Comparison of ENCODE assay signal across 15 mouse cellular contexts in genomic region chr12:12578278-12578677, GRCm38 (mm10).
DNase-seq lines count a peak whose midpoint lies in the region; ATAC-seq and TF ChIP-seq lines count a peak whose summit lies in the region.
"Had no signal": no experiment of that assay in that cellular context is flagged by ENCODE, and none has a peak within 500 bp of the region (broad histone marks: within the 10 kb centered on the region; RNA-seq: fewer than 3 reads in every experiment).

No protein-coding gene starts in this region.

- no peak for TF ChIP-seq POLR2A in kidney, adult 2 months (IDR thresholded peaks at IDR 0.05; ENCODE audit: low read depth, low read length)

- WGBS in heart, embryonic 13.5 days = 46% methylated on average over 7 of the region's 7 CpGs
- WGBS in kidney, adult 2 months = 45% methylated on average over 7 of the region's 7 CpGs

- H3K9me3 ChIP-seq in heart, embryonic 13.5 days = no peaks in the 10 kb centered on the region
- H3K9me3 ChIP-seq: hindbrain, embryonic 13.5 days had no signal

- no peak for ATAC-seq in heart, embryonic 13.5 days (ENCODE audit: extremely low read depth, insufficient number of reproducible peaks, low FRiP score, low TSS enrichment)

- peaks cover 29% of the 10 kb centered on the region for H3K4me1 ChIP-seq in heart, embryonic 13.5 days
- H3K4me1 ChIP-seq in kidney, adult 2 months (ENCODE audit: control insufficient read depth, insufficient read depth, low read length) = no peaks in the 10 kb centered on the region

- H3K27ac ChIP-seq in heart, embryonic 13.5 days (replicated peaks) = no peak overlapping the region; the same call in 1 of the 2 replicates
- no peak overlapping the region for H3K27ac ChIP-seq in kidney, adult 2 months (ENCODE audit: insufficient read depth, low read depth, low read length)
- H3K27ac ChIP-seq: hindbrain, embryonic 13.5 days had no signal

- peak overlapping the region; percentile 13; the same call in 1 of the 2 replicates for H3K4me3 ChIP-seq in heart, embryonic 13.5 days
- H3K4me3 ChIP-seq in kidney, adult 2 months (ENCODE audit: insufficient read depth, low read depth, low read length) = no peak overlapping the region
- H3K4me3 ChIP-seq: hindbrain, embryonic 13.5 days had no signal

- peak overlapping the region; percentile 22; the same call in 1 of the 2 replicates for H3K4me2 ChIP-seq in heart, embryonic 13.5 days
- H3K4me2 ChIP-seq: heart, embryonic 11.5 days; hindbrain, embryonic 13.5 days had no signal

- H3K9ac ChIP-seq in heart, embryonic 13.5 days = no peak overlapping the region
- H3K9ac ChIP-seq: hindbrain, embryonic 13.5 days had no signal

- H3K27me3 ChIP-seq in heart, embryonic 13.5 days (replicated peaks) = no peaks in the 10 kb centered on the region
- no peaks in the 10 kb centered on the region for H3K27me3 ChIP-seq in kidney, adult 2 months (replicated peaks; ENCODE audit: control insufficient read depth, insufficient read depth, low read length)
- H3K27me3 ChIP-seq: hindbrain, embryonic 13.5 days had no signal

- no peak for TF ChIP-seq CTCF in kidney, adult 2 months (conservative IDR thresholded peaks at IDR 0.05; ENCODE audit: insufficient read depth, insufficient read length, low read depth, low read length)

- no peak for DNase-seq in heart, adult 11 months
- peak; percentile 6 to 42 for DNase-seq in left cerebral cortex, postnatal 25 days (ENCODE audit: low spot score in 2 of 2)
- DNase-seq in left cerebral cortex, adult 11 months (ENCODE audit: low spot score) = no peak
- DNase-seq in right cerebral cortex, adult 2 months (ENCODE audit: low spot score in 2 of 2) = peak; percentile 7 to 27
- DNase-seq in right cerebral cortex, postnatal 25 days = no peak
- DNase-seq in right cerebral cortex, postnatal 4 days = peak; percentile 7
- DNase-seq in kidney, adult 2 months = no peak
- DNase-seq: adrenal gland, postnatal 14 days; cerebellum, postnatal 25 days; kidney, adult 9 months; thymus, postnatal 25 days had no signal

- intact Hi-C loops in left cerebral cortex, postnatal 25 days (cut with DNase I) = no loop called here

- no peaks in the 10 kb centered on the region for H3K36me3 ChIP-seq in heart, embryonic 13.5 days
- H3K36me3 ChIP-seq in kidney, adult 2 months (ENCODE audit: control insufficient read depth, insufficient read depth, low read length) = no peaks in the 10 kb centered on the region
- H3K36me3 ChIP-seq: G1E; hindbrain, embryonic 13.5 days had no signal

Comparison
In these comparisons a context has a peak if more than half of its experiments do, and no peak if none do; other contexts are left out.
1. DNase-seq: peak in left cerebral cortex, postnatal 25 days (2 of 2), right cerebral cortex, adult 2 months (2 of 2) and right cerebral cortex, postnatal 4 days (single experiment); none in heart, adult 11 months (single experiment), left cerebral cortex, adult 11 months (single experiment), right cerebral cortex, postnatal 25 days (single experiment) and kidney, adult 2 months (single experiment).